Mouse (Mus musculus): ENCODE measurements at regions not wholly inside any gene's neighbourhood (a gene's known extent, or its start where the extent isn't known, plus 50 kb on each side); places are given as distances from the start of the nearest gene placed in this dataset.

- TF ChIP-seq CTCF (conservative IDR thresholded peaks at IDR 0.05 in 1 of 2, IDR thresholded peaks at IDR 0.05 in 1 of 2; ENCODE audit: low read depth in 2 of 2, low read length in 2 of 2) (no peak), BHLHE40 (IDR thresholded peaks at IDR 0.05; ENCODE audit: low read depth, low read length) (peak; percentile 89), JUND (conservative IDR thresholded peaks at IDR 0.05; ENCODE audit: low read depth, low read length) (peak; percentile 32; the same call in 1 of the 2 replicates), MAX (IDR thresholded peaks at IDR 0.05; ENCODE audit: low read length) (peak; percentile 45; the same call in 1 of the 2 replicates), HCFC1 (IDR thresholded peaks at IDR 0.05; ENCODE audit: low read depth, low read length) (no peak), KAT2A (IDR thresholded peaks at IDR 0.05; ENCODE audit: insufficient replicate concordance, low read length) (no peak), MYC (IDR thresholded peaks at IDR 0.05; ENCODE audit: low read depth, low read length) (no peak), POLR2A (IDR thresholded peaks at IDR 0.05; ENCODE audit: low read depth, low read length) (no peak), EP300 (IDR thresholded peaks at IDR 0.05; ENCODE audit: low read length) (peak; percentile 81), MEF2A (IDR thresholded peaks at IDR 0.05; ENCODE audit: borderline replicate concordance, low read depth, low read length) (peak; percentile 75), IRF4 (IDR thresholded peaks at IDR 0.05; ENCODE audit: low read depth, low read length) (peak; percentile 46)
These were observed 1213.5 kb upstream of the Lrrc6 start for GRCm38 (mm10) chr15:67714203-67714602.

Measured in CH12.LX (cell line).